Mouse (Mus musculus): ENCODE results near the gene Speer4d. TPM values are rescaled to one million over a fixed set of nuclear protein-coding genes. Genes with fewer than 3 reads are reported as not detected.

Speer4d gene
- polyA plus RNA-seq, 1 experiment from 2014 or later: not detected

Other genes with a start within 250 kb of the Speer4d start
- not detected in 2 replicates for gene Gm21149, start 142.5 kb upstream of the Speer4d start, polyA plus RNA-seq (2016; fragmentation: Nextera tagmentation; extraction: Ambion mirVana)
- not detected in 2 replicates for gene Gm21190, start 89.8 kb upstream of the Speer4d start, polyA plus RNA-seq (2016; fragmentation: Nextera tagmentation; extraction: Ambion mirVana)
- not detected in 2 replicates for gene Gm21083, start 41.7 kb upstream of the Speer4d start, polyA plus RNA-seq (2016; fragmentation: Nextera tagmentation; extraction: Ambion mirVana)
- gene 4930572O03Rik, start 38.0 kb downstream of the Speer4d start, polyA plus RNA-seq (2016; fragmentation: Nextera tagmentation; extraction: Ambion mirVana): not detected in 2 replicates
- not detected in 2 replicates for gene Speer4c, start 95.2 kb downstream of the Speer4d start, polyA plus RNA-seq (2016; fragmentation: Nextera tagmentation; extraction: Ambion mirVana)

Data from forebrain, embryonic 12.5 days (tissue).